Mouse (Mus musculus): ENCODE data around the gene Esyt1. TPM values are rescaled to one million over a fixed set of nuclear protein-coding genes. Genes with fewer than 3 reads are reported as not detected.
"Not testable (repeated sequence)": the region's sequence is repeated elsewhere in the genome, so short reads cannot be mapped to it uniquely, and the experiment has no call there.

Esyt1 gene
- total RNA-seq, 2 experiments from 2014 or later = 4.5 to 4.7 TPM

- no peak for DNase-seq
Measured at GRCm38 (mm10) chr10:128504012-128504411, 21.7 kb downstream of the Esyt1 start.

- no peak for DNase-seq
Measured at GRCm38 (mm10) chr10:128503532-128503931, 22.1 kb downstream of the Esyt1 start.

- DNase-seq = no peak
Measured at GRCm38 (mm10) chr10:128502341-128502740, 23.3 kb downstream of the Esyt1 start.

- peak in 1 of 2 experiments; percentile 56 for DNase-seq
Measured at GRCm38 (mm10) chr10:128499116-128499671, 26.5 kb downstream of the Esyt1 start.

GRCm38 (mm10) chr10:128498590-128498989, 27.1 kb downstream of the Esyt1 start, which contains the start of gene Myl6b:
Gene Myl6b, minus strand, starts transcription at chr10:128498685.
- DNase-seq = peak; percentile 94 to 95

GRCm38 (mm10) chr10:128497134-128497737, 28.4 kb downstream of the Esyt1 start:
- DNase-seq = no peak

- DNase-seq = no peak
Measured at GRCm38 (mm10) chr10:128496509-128497077, 29.1 kb downstream of the Esyt1 start.

- DNase-seq = no peak
Measured at GRCm38 (mm10) chr10:128495903-128496302, 29.8 kb downstream of the Esyt1 start.

GRCm38 (mm10) chr10:128495270-128495669, 30.4 kb downstream of the Esyt1 start:
- no peak for DNase-seq

- DNase-seq = no peak
Measured at GRCm38 (mm10) chr10:128494667-128495245, 30.9 kb downstream of the Esyt1 start.

- peak; percentile 96 to 97 for DNase-seq
Measured at GRCm38 (mm10) chr10:128493695-128494666, 31.7 kb downstream of the Esyt1 start, which contains the start of gene Myl6. Gene Myl6, minus strand, starts transcription at chr10:128494145.

GRCm38 (mm10) chr10:128493319-128493694, 32.4 kb downstream of the Esyt1 start:
- DNase-seq = no peak

GRCm38 (mm10) chr10:128492633-128493311, 32.9 kb downstream of the Esyt1 start:
- DNase-seq = peak in 1 of 2 experiments; percentile 42

GRCm38 (mm10) chr10:128492051-128492450, 33.6 kb downstream of the Esyt1 start:
- not testable (repeated sequence) for DNase-seq

GRCm38 (mm10) chr10:128491495-128491894, 34.2 kb downstream of the Esyt1 start:
- peak in 1 of 2 experiments; percentile 19 for DNase-seq

GRCm38 (mm10) chr10:128490912-128491311, 34.8 kb downstream of the Esyt1 start:
- DNase-seq = no peak

GRCm38 (mm10) chr10:128490232-128490631, 35.4 kb downstream of the Esyt1 start:
- peak in 1 of 2 experiments; percentile 16 for DNase-seq

- DNase-seq = no peak
Measured at GRCm38 (mm10) chr10:128489785-128490184, 35.9 kb downstream of the Esyt1 start.

- DNase-seq = no peak
Measured at GRCm38 (mm10) chr10:128489380-128489779, 36.3 kb downstream of the Esyt1 start.

GRCm38 (mm10) chr10:128488776-128489175, 36.9 kb downstream of the Esyt1 start:
- no peak for DNase-seq

GRCm38 (mm10) chr10:128487861-128488712, 37.6 kb downstream of the Esyt1 start:
- DNase-seq = no peak

Data from layer of hippocampus, postnatal 36 days (tissue).